Mouse (Mus musculus) heart, embryonic 13.5 days (tissue): ENCODE data around the gene Mvb12a. TPM values are rescaled to one million over a fixed set of nuclear protein-coding genes. Genes with fewer than 3 reads are reported as not detected.

Experiments
- ATAC-seq: fragments of 200-750 bp; cut with Nextera tagmentation; 2 replicates; pipeline ENCODE4 v1.8.0; 2017; ENCODE audit warnings: moderate TSS enrichment; ENCODE audit not compliant: insufficient number of reproducible peaks, low FRiP score, low TSS enrichment; ENCODE audit errors: extremely low read depth
- H3K27ac ChIP-seq: fragments of 300-500 bp; sonication (generic); replicated peaks from 2 replicates; pipeline ENCODE4 v1.5.1; 2015; ENCODE audit warnings: moderate library complexity, mild to moderate bottlenecking, inconsistent platforms
- H3K27me3 ChIP-seq: fragments of 300-500 bp; sonication (generic); replicated peaks from 2 replicates; pipeline ENCODE4 v1.6.1; 2015; ENCODE audit warnings: mild to moderate bottlenecking, inconsistent platforms
- H3K36me3 ChIP-seq: fragments of 300-500 bp; sonication (generic); 2 replicates; pipeline ENCODE4 v1.6.1; 2015; ENCODE audit warnings: mild to moderate bottlenecking, inconsistent platforms
- H3K4me1 ChIP-seq: fragments of 300-500 bp; sonication (generic); 2 replicates; pipeline ENCODE4 v1.6.1; 2015; ENCODE audit warnings: inconsistent platforms
- H3K4me2 ChIP-seq: fragments of 300-500 bp; sonication (generic); 2 replicates; pipeline ENCODE4 v1.6.1; 2015; ENCODE audit warnings: inconsistent platforms, mild to moderate bottlenecking, moderate library complexity
- H3K4me3 ChIP-seq: fragments of 300-500 bp; sonication (generic); 2 replicates; pipeline ENCODE4 v1.5.1; 2015; ENCODE audit warnings: moderate library complexity, mild to moderate bottlenecking, inconsistent platforms
- H3K9ac ChIP-seq: fragments of 300-500 bp; sonication (generic); 2 replicates; pipeline ENCODE4 v1.6.1; 2015; ENCODE audit warnings: inconsistent platforms, mild to moderate bottlenecking, moderate library complexity
- H3K9me3 ChIP-seq: fragments of 300-500 bp; sonication (generic); 2 replicates; pipeline ENCODE4 v1.6.1; 2016; ENCODE audit warnings: inconsistent platforms
- WGBS: fragments of 180-500 bp; shearing (Covaris S2); methylation state at CpG from one replicate; pipeline ENCODE4 v1.1.7; 2015; ENCODE audit warnings: mixed read lengths; 5-methylcytosine and 5-hydroxymethylcytosine counted together
- polyA plus RNA-seq: library from polyadenylated mRNA; unstranded; fragments of >200 nt; fragmentation: Nextera tagmentation; extraction: Ambion mirVana; gene quantifications from 2 replicates; pipeline ENCODE4 v1.2.1, GENCODE M21; 2015

Mvb12a gene
- 58.8 and 59.5 TPM in 2 replicates for polyA plus RNA-seq

- under 1% methylated on average over 55 of the region's 55 CpGs for WGBS
- H3K27me3 ChIP-seq: 0 out of 2 replicates have a peak, but pooled peaks cover 7% of the 10 kb centered on the region
- no peaks in the 10 kb centered on the region for H3K9me3 ChIP-seq
- peak within 1 kb of the TSS; percentile 86 for H3K9ac ChIP-seq
- H3K4me2 ChIP-seq: peak within 1 kb of the TSS; percentile 96
- ATAC-seq: peak; percentile 93
- H3K27ac ChIP-seq: peak within 1 kb of the TSS; percentile 70
- peaks cover 15% of the 10 kb centered on the region for H3K4me1 ChIP-seq
- peaks cover 30% of the 10 kb centered on the region for H3K36me3 ChIP-seq
- H3K4me3 ChIP-seq: peak within 1 kb of the TSS; percentile 88
Measured at GRCm38 (mm10) chr8:71542632-71543343, at the start of gene Mvb12a. TSS of gene Mvb12a (plus strand) at chr8:71542922.

- H3K9me3 ChIP-seq: no peaks in the 10 kb centered on the region
- H3K36me3 ChIP-seq: peaks cover 47% of the 10 kb centered on the region
- peak overlapping the region; percentile 27 for H3K4me2 ChIP-seq
- peaks cover 50% of the 10 kb centered on the region for H3K4me1 ChIP-seq
- no peak overlapping the region for H3K4me3 ChIP-seq
- H3K27ac ChIP-seq: peak overlapping the region; percentile 81
- H3K27me3 ChIP-seq: no peaks in the 10 kb centered on the region
- H3K9ac ChIP-seq: peak overlapping the region; percentile 28; the same call in 1 of the 2 replicates
- 28% methylated on average over 16 of the region's 16 CpGs for WGBS
- no peak for ATAC-seq
Measured at GRCm38 (mm10) chr8:71495039-71495438, 47.7 kb upstream of the Mvb12a start.

GRCm38 (mm10) chr8:71495811-71496210, 46.9 kb upstream of the Mvb12a start:
- Histone ChIP-seq H3K4me3 (no peak overlapping the region), H3K9me3 (no peaks in the 10 kb centered on the region), H3K27me3 (no peaks in the 10 kb centered on the region), H3K4me2 (no peak overlapping the region), H3K9ac (peak overlapping the region; percentile 28; the same call in 1 of the 2 replicates), H3K4me1 (peaks cover 48% of the 10 kb centered on the region), H3K27ac (peak overlapping the region; percentile 81), H3K36me3 (peaks cover 40% of the 10 kb centered on the region)
- 79% methylated on average over 5 of the region's 5 CpGs for WGBS
- no peak for ATAC-seq

- peak overlapping the region; percentile 81 for H3K27ac ChIP-seq
- H3K4me1 ChIP-seq: peaks cover 48% of the 10 kb centered on the region
- H3K4me2 ChIP-seq: no peak overlapping the region
- H3K9me3 ChIP-seq: no peaks in the 10 kb centered on the region
- WGBS: 27% methylated on average over 11 of the region's 11 CpGs
- peaks cover 33% of the 10 kb centered on the region for H3K36me3 ChIP-seq
- no peaks in the 10 kb centered on the region for H3K27me3 ChIP-seq
- peak overlapping the region; percentile 56; the same call in 1 of the 2 replicates for H3K9ac ChIP-seq
- no peak overlapping the region for H3K4me3 ChIP-seq
- ATAC-seq: peak; percentile 17; the same call in 1 of the 2 replicates
Measured at GRCm38 (mm10) chr8:71496481-71496880, 46.2 kb upstream of the Mvb12a start.

- H3K9ac ChIP-seq: no peak overlapping the region; the same call in 1 of the 2 replicates
- 78% methylated on average over 1 of the region's 1 CpGs for WGBS
- peak overlapping the region; percentile 81 for H3K27ac ChIP-seq
- H3K4me3 ChIP-seq: no peak overlapping the region
- H3K36me3 ChIP-seq: peaks cover 27% of the 10 kb centered on the region
- H3K4me2 ChIP-seq: no peak overlapping the region
- ATAC-seq: no peak
- no peaks in the 10 kb centered on the region for H3K9me3 ChIP-seq
- H3K27me3 ChIP-seq: no peaks in the 10 kb centered on the region
- peaks cover 48% of the 10 kb centered on the region for H3K4me1 ChIP-seq
Measured at GRCm38 (mm10) chr8:71497077-71497645, 45.6 kb upstream of the Mvb12a start.

GRCm38 (mm10) chr8:71497881-71498501, 44.7 kb upstream of the Mvb12a start:
- Histone ChIP-seq H3K9ac (peak overlapping the region; percentile 51), H3K9me3 (no peaks in the 10 kb centered on the region), H3K4me3 (no peak overlapping the region), H3K4me1 (peaks cover 48% of the 10 kb centered on the region), H3K27me3 (no peaks in the 10 kb centered on the region), H3K36me3 (peaks cover 18% of the 10 kb centered on the region), H3K27ac (peak overlapping the region; percentile 81), H3K4me2 (peak overlapping the region; percentile 33)
- no peak for ATAC-seq
- WGBS: 14% methylated on average over 15 of the region's 15 CpGs

- Histone ChIP-seq H3K9me3 (no peaks in the 10 kb centered on the region), H3K4me1 (peaks cover 48% of the 10 kb centered on the region)
Measured at GRCm38 (mm10) chr8:71498816-71499690, 43.7 kb upstream of the Mvb12a start.

GRCm38 (mm10) chr8:71504349-71504748, 38.4 kb upstream of the Mvb12a start:
- no peak for ATAC-seq
- no peak overlapping the region for H3K4me3 ChIP-seq
- H3K36me3 ChIP-seq: no peaks in the 10 kb centered on the region
- no peak overlapping the region for H3K4me2 ChIP-seq
- H3K4me1 ChIP-seq: peaks cover 23% of the 10 kb centered on the region
- no peaks in the 10 kb centered on the region for H3K9me3 ChIP-seq
- H3K27ac ChIP-seq: no peak overlapping the region
- WGBS: 86% methylated on average over 4 of the region's 4 CpGs
- peaks cover 51% of the 10 kb centered on the region for H3K27me3 ChIP-seq
- H3K9ac ChIP-seq: no peak overlapping the region

More at GRCm38 (mm10) chr8:71498816-71499690, 43.7 kb upstream of the Mvb12a start:
- ATAC-seq: no peak
- H3K4me3 ChIP-seq: no peak overlapping the region
- H3K9ac ChIP-seq: peak overlapping the region; percentile 51; the same call in 1 of the 2 replicates
- no peaks in the 10 kb centered on the region for H3K27me3 ChIP-seq
- peak overlapping the region; percentile 81 for H3K27ac ChIP-seq
- peak overlapping the region; percentile 33 for H3K4me2 ChIP-seq
- 26% methylated on average over 16 of the region's 16 CpGs for WGBS
- peaks cover 10% of the 10 kb centered on the region for H3K36me3 ChIP-seq

GRCm38 (mm10) chr8:71505326-71505725, 37.4 kb upstream of the Mvb12a start:
- no peak overlapping the region for H3K27ac ChIP-seq
- no peak overlapping the region for H3K4me2 ChIP-seq
- no peaks in the 10 kb centered on the region for H3K9me3 ChIP-seq
- no peak overlapping the region for H3K4me3 ChIP-seq
- H3K27me3 ChIP-seq: peaks cover 61% of the 10 kb centered on the region
- peaks cover 17% of the 10 kb centered on the region for H3K4me1 ChIP-seq
- no peaks in the 10 kb centered on the region for H3K36me3 ChIP-seq
- no peak for ATAC-seq
- 86% methylated on average over 4 of the region's 4 CpGs for WGBS
- H3K9ac ChIP-seq: no peak overlapping the region

GRCm38 (mm10) chr8:71505979-71506378, 36.7 kb upstream of the Mvb12a start:
- H3K4me2 ChIP-seq: no peak overlapping the region
- no peaks in the 10 kb centered on the region for H3K36me3 ChIP-seq
- no peaks in the 10 kb centered on the region for H3K9me3 ChIP-seq
- no peak overlapping the region for H3K4me3 ChIP-seq
- H3K27ac ChIP-seq: no peak overlapping the region
- no peak overlapping the region for H3K9ac ChIP-seq
- 68% methylated on average over 4 of the region's 4 CpGs for WGBS
- ATAC-seq: no peak
- peaks cover 17% of the 10 kb centered on the region for H3K4me1 ChIP-seq
- H3K27me3 ChIP-seq: peaks cover 67% of the 10 kb centered on the region
